Mouse (Mus musculus) right cerebral cortex, postnatal 10 days (tissue): ENCODE results near the gene Chpf.

Experiments
- DNase-seq, 2 experiments: peaks; one replicate each; pipeline ENCODE4 v3.0.0; 2021; ENCODE audit warnings: low spot score in 2 of 2

Chpf gene

DNA sequence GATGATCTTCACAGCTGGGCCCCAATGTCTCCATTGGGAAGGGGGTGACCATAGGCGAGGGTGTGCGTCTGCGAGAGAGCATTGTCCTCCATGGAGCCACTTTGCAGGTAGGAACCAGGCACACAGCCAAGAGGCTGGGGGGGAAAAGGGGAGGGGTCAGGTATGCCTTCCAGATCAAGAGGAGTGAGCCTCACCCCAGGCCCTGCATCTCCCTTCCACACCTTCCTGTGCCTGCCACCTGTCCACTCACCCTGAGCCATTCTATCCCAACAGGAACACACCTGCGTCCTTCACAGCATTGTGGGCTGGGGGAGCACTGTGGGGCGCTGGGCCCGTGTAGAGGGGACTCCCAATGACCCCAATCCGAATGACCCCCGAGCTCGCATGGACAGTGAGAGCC is 36.9 kb downstream of the Chpf start:
- no peak for DNase-seq

DNA sequence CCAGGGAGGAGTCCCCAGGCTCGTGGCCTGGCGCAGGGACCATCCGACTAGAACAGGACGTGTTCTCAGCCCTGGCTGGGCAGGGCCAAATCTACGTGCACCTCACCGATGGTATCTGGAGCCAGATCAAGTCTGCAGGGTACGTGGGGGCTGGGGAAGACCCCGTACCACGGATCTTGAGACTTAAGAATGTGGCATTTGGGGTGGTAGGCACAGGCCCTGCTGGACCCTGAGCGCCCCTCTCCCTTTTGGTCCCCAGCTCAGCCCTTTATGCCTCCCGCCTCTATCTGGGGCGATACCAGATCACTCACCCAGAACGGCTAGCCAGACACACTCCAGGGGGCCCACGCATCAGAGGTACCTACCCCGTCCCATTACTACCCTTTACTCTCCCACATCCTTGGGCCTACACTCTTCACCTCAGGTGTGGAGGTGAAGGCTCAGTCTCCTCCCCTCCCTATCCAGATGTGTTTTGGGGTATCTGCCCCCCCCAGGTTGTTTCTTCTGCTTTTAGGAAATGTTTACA is 37.6 kb downstream of the Chpf start:
- DNase-seq, result no peak

DNA sequence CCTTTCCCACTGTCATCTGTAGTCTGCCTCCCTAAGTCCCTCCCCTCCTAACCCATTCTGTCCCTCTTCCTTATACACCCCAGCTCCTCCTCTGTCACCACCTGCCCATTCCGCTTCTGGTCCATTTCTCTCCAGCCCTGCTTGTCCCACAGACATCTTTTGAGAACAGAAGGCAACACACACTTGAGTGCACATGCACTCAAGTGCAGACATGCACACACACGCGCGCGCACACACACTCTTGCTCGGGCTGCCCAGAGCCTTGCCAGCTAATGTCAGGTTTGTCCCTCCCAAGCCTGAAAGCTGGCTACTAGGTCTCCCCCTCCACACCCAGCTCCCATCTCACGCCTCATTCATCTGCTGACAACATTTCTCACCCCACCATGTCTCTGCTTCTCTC is 38.4 kb downstream of the Chpf start:
- no peak for DNase-seq

DNA sequence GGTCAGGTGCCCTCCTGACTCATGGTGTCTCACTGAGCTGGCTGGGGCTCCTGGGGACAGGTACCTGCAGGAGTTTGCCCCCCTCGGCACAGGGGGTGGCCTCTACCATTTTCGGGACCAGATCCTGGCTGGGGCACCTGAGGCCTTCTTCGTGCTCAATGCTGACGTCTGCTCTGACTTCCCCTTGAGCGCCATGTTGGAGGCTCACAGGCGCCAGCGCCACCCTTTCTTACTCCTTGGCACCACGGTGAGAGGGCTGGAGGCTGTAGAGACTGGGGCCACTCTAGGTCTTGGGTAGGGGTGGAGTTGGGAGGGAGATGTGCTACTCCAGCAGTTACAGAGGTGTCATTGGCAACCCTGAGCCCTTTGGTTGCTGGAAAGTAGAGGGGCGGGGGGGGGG is 40.3 kb downstream of the Chpf start:
- DNase-seq, result no peak

DNA sequence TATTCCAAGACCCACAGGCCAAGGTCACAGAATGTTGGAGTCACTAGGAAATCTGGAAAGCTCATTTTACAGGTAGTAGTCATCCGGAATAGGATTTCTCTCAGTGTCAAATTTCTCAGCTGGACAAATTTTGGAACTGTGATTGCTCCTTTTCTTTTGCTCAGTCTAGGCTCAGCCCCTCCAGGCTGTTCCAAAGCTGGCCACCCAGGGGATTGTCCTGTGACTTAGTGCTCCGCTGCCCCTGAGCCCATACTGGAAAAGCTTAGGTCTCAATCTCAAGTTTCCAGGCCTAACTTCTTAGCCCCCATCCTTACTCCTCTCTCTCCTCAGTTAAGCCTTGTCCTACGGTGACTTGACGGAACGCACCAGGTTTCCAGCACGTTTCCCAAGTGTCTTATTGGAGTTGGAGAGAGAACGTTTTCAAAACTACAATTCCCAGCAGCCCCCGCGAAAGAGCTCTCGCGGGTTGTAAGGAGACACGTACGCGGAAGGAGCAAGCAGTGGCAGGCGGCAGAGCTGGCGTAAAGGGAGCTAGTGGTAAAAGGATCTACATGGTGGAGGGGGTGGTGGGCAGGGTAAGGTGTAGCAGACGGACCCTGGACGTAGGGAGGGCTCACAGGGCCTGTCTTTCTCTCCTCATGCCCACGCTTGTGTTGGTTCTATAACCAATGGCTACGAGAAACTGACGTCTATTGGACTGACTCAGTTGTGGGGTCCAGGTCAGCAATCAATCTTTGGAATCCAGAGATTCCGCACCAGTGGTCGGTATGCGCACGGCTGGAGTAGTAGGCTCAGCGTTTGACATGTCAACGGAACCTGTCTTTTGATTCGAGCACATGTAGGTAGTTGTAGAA is 43.4 kb downstream of the Chpf start, which contains the start of gene Gmppa:
Gmppa (plus strand) TSS at position 456 of the 854 bp plus-strand sequence.
- DNase-seq, result peak; percentile 91 to 92

DNA sequence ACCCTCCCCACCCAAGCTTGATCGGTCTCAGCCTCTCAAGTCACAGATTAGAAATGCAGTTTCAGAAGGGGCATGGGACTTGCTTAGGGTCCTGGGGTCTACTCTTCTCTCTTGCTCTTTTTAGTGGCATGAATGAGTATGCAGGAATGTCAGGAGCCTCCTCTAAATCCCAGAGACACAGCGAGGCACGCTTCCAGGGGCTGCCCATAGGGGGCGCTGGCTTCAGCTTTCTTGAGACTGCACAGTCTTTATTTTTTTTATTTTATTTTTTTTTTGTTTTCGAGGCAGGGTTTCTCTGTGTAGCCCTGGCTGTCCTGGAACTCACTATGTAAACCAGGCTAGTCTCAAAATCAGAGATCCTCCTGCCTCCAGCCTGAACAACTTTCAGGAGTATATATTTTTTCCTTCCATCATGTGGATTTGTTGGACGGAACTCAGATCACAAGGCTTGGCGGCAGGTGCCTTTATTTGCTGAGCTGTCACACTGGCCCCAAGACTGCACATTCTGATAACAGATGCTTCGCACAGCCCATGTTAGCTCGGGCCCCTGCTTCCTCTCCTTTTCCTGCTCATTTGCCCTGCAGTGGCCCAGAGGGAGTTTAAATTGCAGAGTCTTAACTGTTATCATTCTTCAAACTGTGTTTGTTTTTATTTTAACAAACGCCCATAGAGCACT is 53.2 kb downstream of the Chpf start:
- DNase-seq, result no peak
